Mouse (Mus musculus) macrophage (primary cell): ENCODE measurements around the gene Fam169b. TPM values are rescaled to one million over a fixed set of nuclear protein-coding genes. Genes with fewer than 3 reads are reported as not detected.
"Not testable (repeated sequence)": the region's sequence is repeated elsewhere in the genome, so short reads cannot be mapped to it uniquely, and the experiment has no call there.

ENCODE experiments used
- H3K27ac ChIP-seq: fragments of 350-480 bp; formaldehyde crosslinking; 2 replicates; pipeline ENCODE4 v1.9.0; 2021
- H3K36me3 ChIP-seq: fragments of 350-480 bp; formaldehyde crosslinking; 2 replicates; pipeline ENCODE4 v1.9.0; 2021; ENCODE audit errors: inconsistent target
- H3K4me3 ChIP-seq: fragments of 350-480 bp; formaldehyde crosslinking; 2 replicates; pipeline ENCODE4 v1.9.0; 2021; ENCODE audit errors: inconsistent target
- H3K79me2 ChIP-seq: fragments of 350-480 bp; formaldehyde crosslinking; 2 replicates; pipeline ENCODE4 v1.9.0; 2021; ENCODE audit errors: inconsistent target
- WGBS: methylation state at CpG from one replicate; pipeline ENCODE4 v1.1.7; 2026; ENCODE audit warnings: inconsistent platforms; ENCODE audit not compliant: missing documents; 5-methylcytosine and 5-hydroxymethylcytosine counted together
- polyA plus RNA-seq: library from polyadenylated mRNA; stranded (reverse); fragments of 250-400 nt; gene quantifications from 3 replicates; pipeline ENCODE4 v1.2.4, GENCODE M21; 2018; ENCODE audit warnings: inconsistent platforms

Gene Fam169b
- polyA plus RNA-seq, 1 experiment from 2014 or later, result 0.32 TPM

GRCm38 (mm10) chr7:68274951-68275350, 1.3 kb downstream of the Fam169b start:
- H3K4me3 ChIP-seq, result no peak overlapping the region
- H3K79me2 ChIP-seq, result no peaks in the 10 kb centered on the region
- 84% methylated on average over 9 of the region's 9 CpGs for WGBS
- no peak overlapping the region for H3K27ac ChIP-seq
- no peaks in the 10 kb centered on the region for H3K36me3 ChIP-seq

GRCm38 (mm10) chr7:68275445-68275837, 1.8 kb downstream of the Fam169b start:
- WGBS, result 71% methylated on average over 7 of the region's 9 CpGs
- peak overlapping the region; percentile 7; the same call in 1 of the 2 replicates for H3K4me3 ChIP-seq
- not testable (repeated sequence) for H3K36me3 ChIP-seq, H3K79me2 ChIP-seq, H3K27ac ChIP-seq

GRCm38 (mm10) chr7:68275838-68276731, 2.4 kb downstream of the Fam169b start:
- 24% methylated on average over 36 of the region's 36 CpGs for WGBS
- no peaks in the 10 kb centered on the region for H3K79me2 ChIP-seq
- H3K36me3 ChIP-seq, result no peaks in the 10 kb centered on the region
- H3K27ac ChIP-seq, result no peak overlapping the region
- H3K4me3 ChIP-seq, result peak overlapping the region; percentile 7; the same call in 1 of the 2 replicates

GRCm38 (mm10) chr7:68277054-68277896, 3.6 kb downstream of the Fam169b start:
- no peaks in the 10 kb centered on the region for H3K79me2 ChIP-seq
- WGBS, result 46% methylated on average over 11 of the region's 11 CpGs
- H3K27ac ChIP-seq, result no peak overlapping the region
- no peaks in the 10 kb centered on the region for H3K36me3 ChIP-seq
- no peak overlapping the region for H3K4me3 ChIP-seq

- Histone ChIP-seq H3K79me2 (no peaks in the 10 kb centered on the region), H3K27ac (no peak overlapping the region)
Measured at GRCm38 (mm10) chr7:68277897-68278270, 4.2 kb downstream of the Fam169b start.

GRCm38 (mm10) chr7:68278385-68278784, 4.7 kb downstream of the Fam169b start:
- no peak overlapping the region for H3K4me3 ChIP-seq

More at GRCm38 (mm10) chr7:68277897-68278270, 4.2 kb downstream of the Fam169b start:
- WGBS, result 95% methylated on average over 4 of the region's 4 CpGs
- no peaks in the 10 kb centered on the region for H3K36me3 ChIP-seq
- H3K4me3 ChIP-seq, result no peak overlapping the region

GRCm38 (mm10) chr7:68278908-68279307, 5.3 kb downstream of the Fam169b start:
- 71% methylated on average over 5 of the region's 6 CpGs for WGBS
- no peak overlapping the region for H3K4me3 ChIP-seq
- H3K27ac ChIP-seq, result no peak overlapping the region
- no peaks in the 10 kb centered on the region for H3K36me3 ChIP-seq
- no peaks in the 10 kb centered on the region for H3K79me2 ChIP-seq

More at GRCm38 (mm10) chr7:68278385-68278784, 4.7 kb downstream of the Fam169b start:
- Histone ChIP-seq H3K79me2 (no peaks in the 10 kb centered on the region), H3K36me3 (no peaks in the 10 kb centered on the region), H3K27ac (no peak overlapping the region)
- 95% methylated on average over 6 of the region's 6 CpGs for WGBS

GRCm38 (mm10) chr7:68279481-68279880, 5.8 kb downstream of the Fam169b start:
- WGBS, result 78% methylated on average over 7 of the region's 7 CpGs
- Histone ChIP-seq H3K36me3 (no peaks in the 10 kb centered on the region), H3K79me2 (no peaks in the 10 kb centered on the region), H3K27ac (no peak overlapping the region), H3K4me3 (no peak overlapping the region)

GRCm38 (mm10) chr7:68280352-68280869, 6.8 kb downstream of the Fam169b start:
- Histone ChIP-seq H3K79me2 (no peaks in the 10 kb centered on the region), H3K27ac (no peak overlapping the region), H3K4me3 (no peak overlapping the region), H3K36me3 (no peaks in the 10 kb centered on the region)
- WGBS, result 91% methylated on average over 19 of the region's 19 CpGs

- no peak overlapping the region for H3K27ac ChIP-seq
Measured at GRCm38 (mm10) chr7:68281341-68281740, 7.7 kb downstream of the Fam169b start.

GRCm38 (mm10) chr7:68282304-68283132, 8.9 kb downstream of the Fam169b start:
- Histone ChIP-seq H3K36me3 (no peaks in the 10 kb centered on the region), H3K4me3 (peak overlapping the region; percentile 5; the same call in 1 of the 2 replicates), H3K27ac (peak overlapping the region; percentile 37), H3K79me2 (no peaks in the 10 kb centered on the region)
- 22% methylated on average over 21 of the region's 22 CpGs for WGBS

More at GRCm38 (mm10) chr7:68281341-68281740, 7.7 kb downstream of the Fam169b start:
- Histone ChIP-seq H3K36me3 (no peaks in the 10 kb centered on the region), H3K4me3 (no peak overlapping the region), H3K79me2 (no peaks in the 10 kb centered on the region)
- 53% methylated on average over 5 of the region's 5 CpGs for WGBS

- H3K79me2 ChIP-seq, H3K36me3 ChIP-seq, H3K4me3 ChIP-seq: not testable (repeated sequence)
- peak overlapping the region; percentile 37 for H3K27ac ChIP-seq
- 73% methylated on average over 2 of the region's 4 CpGs for WGBS
Measured at GRCm38 (mm10) chr7:68283133-68283520, 9.5 kb downstream of the Fam169b start.

GRCm38 (mm10) chr7:68283776-68284175, 10.1 kb downstream of the Fam169b start:
- WGBS, result 52% methylated on average over 7 of the region's 7 CpGs

GRCm38 (mm10) chr7:68285851-68286298, 12.2 kb downstream of the Fam169b start:
- Histone ChIP-seq H3K4me3 (no peak overlapping the region), H3K36me3 (no peaks in the 10 kb centered on the region), H3K27ac (no peak overlapping the region), H3K79me2 (no peaks in the 10 kb centered on the region)
- 67% methylated on average over 8 of the region's 8 CpGs for whole genome bisulfite sequencing

More at GRCm38 (mm10) chr7:68283776-68284175, 10.1 kb downstream of the Fam169b start:
- H3K4me3 ChIP-seq, result no peak overlapping the region
- no peak overlapping the region for H3K27ac ChIP-seq
- no peaks in the 10 kb centered on the region for H3K79me2 ChIP-seq
- H3K36me3 ChIP-seq, result no peaks in the 10 kb centered on the region
